Mouse (Mus musculus) activated CD4-positive, CD25-positive, alpha-beta regulatory T cell (primary cell): ENCODE results near the gene Gm13305. TPM values are rescaled to one million over a fixed set of nuclear protein-coding genes. Genes with fewer than 3 reads are reported as not detected.

Source experiments
- polyA plus RNA-seq, 2 experiments: library from polyadenylated mRNA; unstranded; fragments of 100-300 nt; shearing (Covaris generic); gene quantifications; one replicate each; pipeline ENCODE4 v1.2.1; 2017

Gene Gm13305
- not detected for polyA plus RNA-seq

DNA sequence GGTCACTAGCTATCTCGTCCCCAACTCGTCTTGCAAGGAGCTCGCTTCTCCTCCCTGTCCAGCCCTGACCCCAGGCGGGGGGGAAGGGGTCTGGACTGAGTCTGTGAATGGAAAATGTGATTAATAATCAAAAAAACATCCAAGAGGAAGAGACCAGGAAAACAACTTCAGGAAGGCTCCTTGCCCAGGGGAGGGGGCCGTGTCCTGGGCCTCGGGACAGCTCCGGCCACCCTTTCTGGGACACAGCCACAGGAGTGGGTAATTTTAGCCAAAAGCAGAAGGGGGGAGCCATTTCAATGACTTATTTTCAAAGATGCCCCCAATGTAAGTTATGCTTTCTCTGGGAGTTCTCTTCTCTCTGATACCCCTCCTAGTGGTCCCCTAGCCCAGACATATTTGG, at the start of gene Gm13305:
Gene Gm13305, minus strand, starts transcription at position 101 of the 400 bp plus-strand sequence.

DNA sequence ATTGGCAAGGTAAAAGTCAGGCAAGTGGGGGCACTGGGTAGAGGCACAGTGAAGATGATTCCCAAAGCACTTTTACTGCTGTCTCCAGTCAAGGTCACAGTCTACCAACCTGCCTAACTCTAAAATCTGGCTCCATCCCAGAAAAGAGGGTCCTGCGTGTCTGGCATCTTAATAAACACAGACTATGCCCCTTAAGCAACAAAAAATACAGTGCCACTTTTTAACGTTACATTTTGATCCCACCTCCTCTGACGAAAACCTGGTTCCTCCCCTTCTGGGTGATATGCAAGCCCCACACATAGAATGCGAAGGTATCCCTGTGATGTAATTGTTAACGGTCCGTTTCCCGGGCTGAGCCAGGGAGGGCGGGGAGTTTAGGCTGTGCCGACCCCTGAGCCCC, 15.3 kb downstream of the Gm13305 start, which contains the start of gene Gm13306:
Gene Gm13306, plus strand, starts transcription at position 301 of the 400 bp plus-strand sequence.

DNA sequence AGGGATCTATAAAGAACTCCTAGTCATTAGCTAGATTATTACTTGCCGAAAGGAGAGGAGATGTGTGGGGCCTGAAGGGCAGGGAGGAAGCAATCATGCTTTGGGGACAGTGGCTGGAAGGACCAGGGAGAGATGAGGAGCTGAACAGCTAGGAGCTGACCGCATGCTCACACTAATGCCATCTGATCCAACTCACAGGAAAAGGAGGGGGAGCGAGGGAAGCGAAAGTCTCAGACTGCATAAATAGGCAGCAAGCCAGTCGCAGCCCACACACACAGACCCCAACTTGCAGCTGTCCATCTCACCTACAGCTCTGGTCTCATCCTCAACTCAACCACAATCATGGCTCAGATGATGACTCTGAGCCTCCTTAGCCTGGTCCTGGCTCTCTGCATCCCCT, 53.9 kb downstream of the Gm13305 start, which contains the start of gene Gm13304:
Gene Gm13304, plus strand, starts transcription at position 301 of the 400 bp plus-strand sequence.

Other genes starting within 250 kb of the Gm13305 start
- gene Gm20878, start 227.0 kb downstream of the Gm13305 start, polyA plus RNA-seq = 1 to 10 TPM in 1 of 2 experiments, under 1 TPM in 1; 0.72 to 1.6 TPM
- gene Fam205a4, start 202.5 kb downstream of the Gm13305 start, polyA plus RNA-seq = not detected
- not detected for gene Gm21093, start 133.9 kb downstream of the Gm13305 start, polyA plus RNA-seq
- not detected for gene Gm3893, start 77.4 kb downstream of the Gm13305 start, polyA plus RNA-seq
- gene Gm13304, start 53.8 kb downstream of the Gm13305 start, polyA plus RNA-seq = under 1 TPM in 1 of 2 experiments, not detected in 1; 0.49 TPM
- not detected for gene Gm13306, start 15.2 kb downstream of the Gm13305 start, polyA plus RNA-seq
- not detected for gene Gm10600, start 72.0 kb upstream of the Gm13305 start, polyA plus RNA-seq
- not detected for gene Ccl21b, start 87.2 kb upstream of the Gm13305 start, polyA plus RNA-seq
- 1 to 10 TPM in 1 of 2 experiments, not detected in 1; 1.0 TPM for gene Gm21953, start 125.7 kb upstream of the Gm13305 start, polyA plus RNA-seq
- not detected for gene Fam205a3, start 149.7 kb upstream of the Gm13305 start, polyA plus RNA-seq